Mouse (Mus musculus): Measurements from ENCODE around the gene Srd5a1.
"Not testable (repeated sequence)": the region's sequence is repeated elsewhere in the genome, so short reads cannot be mapped to it uniquely, and the experiment has no call there.

The Srd5a1 gene

DNA sequence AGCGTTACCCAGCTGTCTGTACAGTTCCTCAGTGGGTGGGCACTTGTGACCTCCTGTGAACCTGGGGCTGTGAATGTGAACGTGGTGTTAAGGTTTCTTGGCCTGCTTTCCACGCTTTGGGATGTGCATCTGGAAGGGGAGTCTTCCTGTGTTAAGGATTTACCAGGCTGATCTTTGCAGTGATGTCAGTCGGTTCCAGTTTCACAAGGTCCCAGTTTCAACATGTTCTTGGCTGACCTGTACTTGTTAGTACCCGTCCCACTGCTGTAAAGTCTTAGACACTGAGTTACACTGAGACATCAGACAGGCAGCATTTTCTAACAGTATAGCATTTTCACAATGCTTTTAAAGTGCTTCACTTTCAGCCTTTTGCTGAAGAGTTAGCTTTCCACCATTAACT is 12.6 kb upstream of the Srd5a1 start:
- DNase-seq = no peak

DNA sequence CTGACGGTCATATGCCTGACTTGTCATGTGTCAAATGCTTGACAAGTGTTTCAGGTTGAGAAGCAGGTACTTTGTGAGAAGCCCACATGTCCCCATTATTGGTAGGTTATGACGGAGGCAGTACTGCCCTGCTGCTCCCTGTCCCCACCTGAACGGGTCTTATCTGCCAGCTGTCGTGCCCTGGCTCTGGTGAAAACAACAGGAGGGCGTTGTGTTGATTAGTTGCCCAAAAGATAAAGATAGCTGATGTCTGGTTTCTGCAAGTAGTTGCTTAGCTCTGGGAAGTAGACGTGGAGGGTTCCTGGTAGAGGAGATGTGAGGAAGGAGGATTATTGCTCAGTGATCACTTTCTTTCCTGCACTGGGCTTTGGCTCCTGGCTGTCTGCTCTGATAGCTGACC is 5.5 kb upstream of the Srd5a1 start:
- no peak for DNase-seq

DNA sequence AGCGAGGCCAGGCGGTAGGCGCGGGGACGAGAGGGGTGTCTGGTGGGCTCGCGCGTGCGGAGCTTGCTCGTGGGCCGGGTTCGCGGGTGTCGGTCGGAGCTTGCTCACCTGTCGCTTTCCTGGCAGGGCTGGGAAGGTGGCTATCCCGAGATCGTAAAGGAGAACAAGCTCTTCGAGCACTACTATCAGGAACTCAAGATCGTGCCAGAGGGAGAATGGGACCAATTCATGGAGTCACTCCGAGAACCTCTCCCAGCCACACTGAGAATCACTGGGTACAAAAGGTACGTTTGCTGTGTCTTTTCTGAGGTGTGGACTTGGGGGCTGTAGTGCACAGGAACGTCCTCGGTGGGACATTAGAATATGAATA is 918 bp upstream of the Srd5a1 start:
- DNase-seq = no peak

DNA sequence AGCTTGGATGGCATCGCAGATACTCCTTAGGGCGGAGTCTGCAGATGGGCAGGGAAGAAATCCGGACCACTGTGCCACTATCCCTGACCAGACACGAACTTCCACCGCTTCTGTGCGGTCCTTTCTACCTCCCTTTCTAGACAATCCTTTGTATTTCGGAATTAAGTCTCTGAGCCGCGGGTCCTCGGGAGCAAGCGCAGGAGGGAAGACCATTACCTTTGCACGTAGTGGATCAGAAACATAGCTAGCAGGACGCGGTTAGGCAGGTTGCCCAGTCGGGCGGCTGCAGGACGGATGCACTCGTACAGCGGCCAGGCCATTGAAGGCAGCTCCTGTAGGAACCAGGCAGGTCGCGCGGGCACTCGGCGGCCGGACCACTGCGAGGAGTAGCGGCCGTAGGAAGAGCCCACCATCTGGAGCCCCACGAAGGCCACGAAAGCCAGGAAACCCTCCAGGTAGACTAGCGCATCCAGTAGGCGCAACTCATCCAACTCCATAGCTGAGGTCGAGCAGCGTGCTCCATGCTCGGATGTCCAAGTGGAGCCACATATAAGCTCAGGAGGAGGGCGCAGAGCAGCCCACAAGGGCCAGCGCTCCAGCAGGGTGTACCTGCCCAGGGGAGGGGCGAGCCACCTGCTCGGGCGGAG is 368 bp downstream of the Srd5a1 start:
- DNase-seq = no peak

DNA sequence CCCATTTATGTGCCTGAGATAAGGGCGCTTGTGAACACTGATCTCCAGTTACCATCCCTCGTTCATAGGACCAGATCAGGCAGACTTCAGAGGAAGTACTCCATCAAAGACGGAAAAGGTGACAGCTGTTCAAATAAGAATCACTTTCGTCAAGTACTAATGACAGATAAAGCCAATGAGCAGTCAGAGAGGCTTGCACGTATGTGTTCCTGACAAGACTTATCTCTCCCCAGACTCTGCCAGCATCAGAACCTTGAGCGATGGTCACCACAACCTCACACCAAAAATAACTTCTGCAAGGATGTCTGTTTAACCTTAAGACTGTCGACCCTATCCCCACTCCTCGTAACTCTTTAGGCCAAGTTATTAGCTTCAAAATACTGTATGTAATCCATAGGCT is 2.5 kb downstream of the Srd5a1 start:
- DNase-seq = no peak

DNA sequence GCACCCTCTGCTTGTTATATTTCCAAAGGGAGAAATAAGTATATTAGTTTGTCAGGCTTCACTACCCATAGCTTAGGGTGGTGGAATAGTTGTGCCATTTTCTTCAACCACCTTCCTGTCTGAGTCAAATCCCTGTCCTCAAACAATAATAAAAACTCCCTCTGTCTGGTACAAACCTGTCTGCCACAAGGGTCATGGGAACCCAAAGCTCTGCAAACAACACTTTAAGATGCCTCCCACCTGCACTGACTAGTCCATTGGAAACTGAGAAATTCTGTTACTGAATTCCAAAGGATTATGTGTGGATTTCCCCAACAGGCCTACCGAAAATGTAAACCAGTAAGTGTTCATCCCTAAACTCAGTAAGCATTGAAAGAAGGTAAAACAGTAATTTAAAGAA is 6.6 kb downstream of the Srd5a1 start:
- DNase-seq = no peak

DNA sequence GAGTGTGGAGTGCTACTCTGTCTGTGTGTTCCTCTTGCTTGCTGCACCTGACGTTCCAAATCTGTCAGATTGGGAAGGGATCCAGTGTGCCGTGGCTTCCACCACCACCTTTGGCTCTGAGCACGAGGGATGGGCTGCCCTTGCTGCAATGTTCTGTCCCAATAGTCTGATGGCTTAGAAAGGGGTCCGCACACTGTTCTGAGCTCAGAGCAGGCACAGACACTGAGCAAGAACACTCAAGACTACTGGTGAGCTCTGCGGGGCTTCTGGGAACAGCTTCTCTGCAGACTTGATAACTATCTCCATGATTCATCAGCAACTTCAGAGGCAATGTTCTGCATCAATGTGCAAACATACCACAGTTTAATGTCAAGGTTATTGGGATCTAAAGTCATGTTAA is 9.9 kb downstream of the Srd5a1 start:
- no peak for DNase-seq

DNA sequence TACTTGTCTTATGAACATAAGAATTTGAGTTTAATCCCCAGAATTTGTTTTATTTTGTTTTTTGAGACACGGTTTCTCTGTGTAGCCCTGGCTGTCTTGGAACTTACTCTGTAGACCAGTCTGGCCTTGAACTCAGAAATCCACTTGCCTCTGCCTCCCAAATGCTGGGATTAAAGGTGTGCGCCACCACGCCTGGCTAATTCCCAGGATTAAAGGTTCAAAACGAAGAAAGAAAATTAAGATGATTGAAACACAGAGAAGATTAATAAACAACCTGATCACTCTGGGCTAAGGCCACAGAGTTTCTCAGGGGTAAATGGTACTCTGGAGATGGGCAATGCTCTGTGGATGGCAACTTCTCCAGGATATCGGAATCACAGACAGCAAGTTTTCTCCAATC is 10.4 kb downstream of the Srd5a1 start:
- DNase-seq = not testable (repeated sequence)

DNA sequence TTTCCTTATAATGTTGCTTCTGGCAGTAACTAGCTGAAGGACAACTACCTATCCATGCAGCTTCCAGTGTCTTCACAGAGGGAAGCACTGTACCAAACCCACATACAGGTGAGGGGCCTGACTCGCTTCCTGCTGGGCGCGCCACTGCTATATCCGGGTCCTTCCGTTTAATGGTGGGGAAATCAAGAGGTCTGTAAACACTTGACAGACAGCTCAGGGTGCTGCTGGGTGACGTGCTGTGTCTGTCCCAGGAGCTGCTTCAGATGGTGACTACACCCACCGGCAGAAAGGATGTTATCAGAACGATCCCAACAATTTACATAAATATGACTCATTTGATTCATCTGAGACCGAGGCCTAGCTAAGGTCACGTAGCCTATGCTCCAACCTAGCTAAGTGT is 12.4 kb downstream of the Srd5a1 start:
- no peak for DNase-seq

DNA sequence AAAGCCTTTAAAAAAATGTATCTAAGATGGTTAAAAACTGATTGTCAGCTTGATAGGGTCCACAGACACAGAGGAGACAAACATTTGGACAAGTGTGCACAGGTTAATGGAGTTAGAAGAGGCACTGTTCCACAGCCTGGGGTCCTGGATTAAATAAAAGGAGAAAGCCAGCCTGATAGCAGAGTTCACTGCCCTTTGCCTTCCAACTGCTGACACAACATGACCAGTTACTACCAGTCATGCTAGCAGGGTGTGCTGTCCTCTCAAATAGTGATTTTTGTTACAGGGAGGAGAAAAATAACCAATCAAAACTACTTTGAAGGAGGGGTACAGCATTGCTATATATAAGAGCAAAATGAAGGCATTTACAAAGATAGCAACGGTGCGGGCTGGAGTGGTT is 14.7 kb downstream of the Srd5a1 start:
- DNase-seq = no peak

DNA sequence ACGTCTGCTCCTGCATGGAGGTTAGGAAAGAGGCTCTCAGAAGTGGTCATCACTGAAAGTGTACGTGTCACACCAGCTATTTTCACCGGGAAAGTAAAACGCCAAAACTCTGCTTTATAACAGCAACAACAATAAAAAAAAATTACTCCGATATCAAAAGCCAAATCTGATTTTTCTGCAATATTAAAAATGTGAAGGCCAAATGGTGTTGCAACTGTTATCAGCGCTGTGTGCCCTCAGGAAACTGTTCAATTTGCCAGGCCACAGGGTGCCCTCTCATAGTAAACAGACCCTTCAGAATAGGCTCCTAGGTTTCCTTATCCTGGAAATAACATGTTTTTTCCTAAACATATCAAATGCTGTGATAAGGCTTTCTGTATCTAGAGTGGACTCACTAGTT is 15.3 kb downstream of the Srd5a1 start:
- no peak for DNase-seq

DNA sequence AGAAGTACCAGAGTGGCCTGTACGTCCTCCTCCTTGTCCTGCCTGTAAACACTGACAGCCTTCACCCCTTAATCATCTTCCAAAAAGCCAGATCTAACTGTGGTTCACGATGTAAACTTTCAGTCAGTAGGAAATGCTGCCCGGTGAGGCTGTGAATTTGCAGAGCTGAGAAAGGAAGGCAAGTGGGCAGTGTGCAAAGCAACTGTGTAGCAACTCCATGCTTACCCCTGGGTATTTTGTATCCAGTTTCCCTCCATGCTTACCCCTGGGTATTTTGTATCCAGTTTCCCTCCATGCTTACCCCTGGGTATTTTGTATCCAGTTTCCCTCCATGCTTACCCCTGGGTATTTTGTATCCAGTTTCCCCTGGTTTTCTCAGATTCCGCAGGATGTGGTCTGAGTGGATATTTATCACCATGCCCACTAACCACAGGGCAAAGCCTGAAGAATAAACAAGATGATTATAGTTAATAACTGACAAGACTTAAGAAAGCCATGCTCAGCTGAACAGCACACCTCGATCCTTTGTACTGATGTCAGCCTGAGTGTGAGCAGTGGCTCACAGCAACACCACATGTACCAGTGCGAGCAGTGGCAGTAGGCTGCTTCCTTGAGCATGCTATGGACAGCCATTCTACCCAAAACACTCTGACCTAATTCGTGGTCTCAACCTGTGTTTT is 16.5 kb downstream of the Srd5a1 start:
- DNase-seq = no peak

DNA sequence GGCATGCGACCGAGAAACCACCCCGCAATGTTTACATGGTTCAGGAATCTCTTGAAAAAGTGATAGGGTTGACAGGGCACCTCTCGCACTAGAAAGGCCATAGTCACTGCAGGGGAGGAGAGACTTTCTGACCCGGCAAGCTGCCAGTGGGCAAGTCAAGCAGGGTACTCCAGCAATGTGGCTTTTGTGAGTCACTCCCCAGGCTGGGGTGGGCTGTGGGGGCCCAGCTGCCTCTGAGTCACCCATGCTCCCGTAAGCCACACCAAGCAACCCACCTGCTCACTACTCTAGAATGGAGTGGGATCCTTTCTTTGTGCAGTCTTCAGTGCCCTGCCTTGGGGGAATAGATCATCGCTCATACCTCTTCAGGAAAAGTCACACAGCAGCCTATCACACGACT is 17.8 kb downstream of the Srd5a1 start:
- DNase-seq = no peak

DNA sequence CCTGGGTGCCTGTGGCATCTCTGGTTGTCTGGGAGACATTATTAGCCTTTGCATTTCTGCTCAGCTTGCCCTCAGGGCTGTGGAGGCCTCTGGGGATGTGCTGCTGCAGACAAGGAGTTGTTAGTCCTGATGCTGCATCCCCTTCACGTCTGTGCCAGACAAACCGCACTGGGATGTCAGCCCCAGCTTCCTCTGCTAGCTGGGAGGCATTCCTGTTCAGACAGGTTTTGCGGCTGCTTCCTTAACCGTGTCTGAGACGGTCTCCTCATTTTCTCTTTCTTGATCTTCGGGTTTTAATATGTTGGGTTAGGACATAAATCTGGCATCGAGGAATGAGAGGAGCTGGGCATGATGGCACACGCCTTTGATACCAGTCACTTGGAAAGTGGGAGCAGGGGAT is 19.0 kb downstream of the Srd5a1 start:
- no peak for DNase-seq

DNA sequence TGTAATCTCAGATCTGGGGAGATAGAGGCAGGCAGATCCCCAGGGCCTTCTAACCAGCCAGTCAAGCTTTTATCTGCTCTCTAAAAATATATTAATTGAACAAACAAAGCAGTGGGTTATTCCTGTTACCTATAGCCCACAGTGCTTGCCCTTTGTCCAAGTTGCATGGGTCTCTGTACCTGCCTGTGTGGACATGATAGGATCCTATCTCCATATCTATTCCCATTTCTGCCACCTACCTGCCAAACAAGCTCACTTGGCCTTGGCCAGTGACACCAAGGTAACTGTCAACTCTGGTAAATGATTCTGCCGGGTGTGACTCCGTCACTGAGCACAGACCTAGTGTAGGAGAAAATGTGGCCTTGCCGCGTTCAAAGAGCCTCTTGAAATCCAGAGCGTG is 19.9 kb downstream of the Srd5a1 start:
- DNase-seq = no peak

DNA sequence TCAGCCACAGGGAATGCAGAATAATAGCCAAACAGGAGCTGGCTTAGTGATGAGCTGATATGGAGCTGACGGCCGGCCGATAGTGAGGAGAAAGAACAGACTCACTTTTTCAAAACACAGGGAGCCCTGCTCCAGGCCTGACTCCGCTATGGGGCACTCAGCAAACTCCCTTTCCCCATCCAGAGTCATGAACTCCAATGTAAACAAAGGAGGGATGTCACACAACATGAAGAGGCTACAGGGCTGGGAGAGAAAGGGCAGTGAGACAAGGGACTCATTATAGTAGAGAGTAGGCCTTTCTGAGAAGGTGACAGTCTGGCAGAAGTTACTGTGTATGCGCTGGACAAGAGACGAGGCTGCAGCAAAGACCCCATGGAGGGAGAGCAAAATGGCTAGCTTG is 23.0 kb downstream of the Srd5a1 start:
- no peak for DNase-seq

DNA sequence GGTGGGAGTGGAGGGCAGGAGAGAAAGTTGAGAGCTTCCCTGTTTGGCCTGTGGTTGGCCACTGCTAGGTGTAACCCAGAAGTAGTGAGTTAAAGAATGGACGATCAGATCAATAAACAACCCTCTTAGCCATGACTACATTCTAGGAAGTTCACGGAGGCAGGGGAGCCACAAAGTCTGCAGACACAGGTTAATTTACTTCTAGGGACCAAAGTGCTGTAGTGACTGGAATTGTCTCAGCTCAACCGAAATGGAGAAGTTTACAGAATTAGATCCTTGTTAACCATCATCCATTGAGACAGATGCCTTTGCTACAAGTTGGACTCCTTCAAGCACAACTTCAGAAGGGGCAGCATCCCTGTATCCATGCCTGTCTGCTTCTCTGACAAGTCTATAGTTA is 23.4 kb downstream of the Srd5a1 start:
- DNase-seq = no peak

DNA sequence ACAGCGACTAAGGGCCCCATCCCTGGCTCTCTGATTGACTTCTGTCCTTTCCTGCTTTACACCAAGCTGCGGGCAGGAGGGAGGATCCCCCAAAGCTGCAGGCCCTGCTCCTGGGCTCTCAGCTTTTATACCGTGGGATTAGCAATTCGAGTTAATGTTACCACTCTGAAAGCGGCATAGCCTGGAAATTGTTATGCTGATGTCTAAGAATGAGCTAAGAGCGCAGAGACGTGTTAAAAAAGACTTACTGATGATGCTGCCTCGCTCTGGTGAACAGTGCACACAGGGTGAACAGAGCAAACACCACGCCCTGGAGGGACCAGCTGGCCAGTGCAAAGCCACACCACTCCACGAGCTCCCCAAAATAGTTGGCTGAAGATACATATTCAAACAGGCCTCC is 24.9 kb downstream of the Srd5a1 start:
- no peak for DNase-seq

DNA sequence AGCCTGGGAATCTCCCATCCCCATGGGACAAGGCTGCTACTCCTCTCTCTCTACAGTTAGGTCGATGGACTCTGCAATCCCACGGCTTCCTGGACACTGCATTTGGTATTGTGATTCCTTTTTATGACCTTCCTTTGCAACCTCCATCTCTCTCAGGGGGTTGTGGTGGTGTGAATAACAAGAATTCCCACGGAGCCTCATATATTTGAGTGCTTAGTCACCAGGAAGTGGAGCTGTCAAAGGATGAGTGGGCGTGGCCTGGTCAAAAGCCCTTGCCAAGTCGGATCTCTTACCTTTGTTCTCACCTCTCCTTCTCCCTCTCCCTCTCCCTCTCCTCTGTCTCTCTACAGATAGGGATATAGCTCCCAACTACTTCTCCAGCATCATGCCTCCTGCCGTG is 25.4 kb downstream of the Srd5a1 start:
- DNase-seq = no peak

DNA sequence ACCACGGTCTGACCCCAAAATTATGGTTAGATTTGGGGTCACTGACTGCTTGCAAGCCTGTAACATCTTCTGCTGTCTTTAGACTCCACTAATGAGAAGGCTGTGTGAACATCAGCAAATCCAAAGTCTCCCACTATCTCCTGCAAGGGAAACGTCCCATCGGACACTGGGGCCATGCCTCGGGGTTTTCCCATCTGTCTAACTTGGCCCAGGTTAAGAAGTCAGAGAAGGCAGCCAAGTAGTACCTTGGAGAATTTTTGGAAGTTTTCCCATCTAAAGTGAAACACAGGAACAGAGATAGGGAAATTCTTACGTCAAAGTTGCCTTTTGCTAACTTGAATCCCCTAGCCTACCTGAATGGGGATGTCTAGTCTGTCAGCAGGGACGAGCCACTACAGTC is 27.7 kb downstream of the Srd5a1 start:
- DNase-seq = no peak

DNA sequence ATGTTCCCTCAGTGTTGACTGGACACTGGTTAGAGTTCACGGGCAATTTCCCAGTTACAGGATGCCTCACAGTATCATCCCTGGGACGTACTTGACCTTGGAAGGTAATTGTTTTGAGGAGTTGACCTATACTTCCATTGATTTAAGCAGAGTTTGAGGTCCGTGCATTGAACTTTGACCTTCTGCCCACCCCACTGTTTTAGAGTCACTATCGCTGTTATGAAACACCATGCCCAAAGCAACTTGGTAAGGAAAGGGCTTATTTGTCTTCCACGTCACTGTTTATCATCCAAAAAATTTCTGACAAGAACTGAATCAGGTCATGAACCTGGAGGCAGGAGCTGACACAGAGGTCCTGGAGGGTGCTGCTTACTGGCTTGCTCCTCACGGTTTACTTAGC is 28.8 kb downstream of the Srd5a1 start:
- DNase-seq = no peak

DNA sequence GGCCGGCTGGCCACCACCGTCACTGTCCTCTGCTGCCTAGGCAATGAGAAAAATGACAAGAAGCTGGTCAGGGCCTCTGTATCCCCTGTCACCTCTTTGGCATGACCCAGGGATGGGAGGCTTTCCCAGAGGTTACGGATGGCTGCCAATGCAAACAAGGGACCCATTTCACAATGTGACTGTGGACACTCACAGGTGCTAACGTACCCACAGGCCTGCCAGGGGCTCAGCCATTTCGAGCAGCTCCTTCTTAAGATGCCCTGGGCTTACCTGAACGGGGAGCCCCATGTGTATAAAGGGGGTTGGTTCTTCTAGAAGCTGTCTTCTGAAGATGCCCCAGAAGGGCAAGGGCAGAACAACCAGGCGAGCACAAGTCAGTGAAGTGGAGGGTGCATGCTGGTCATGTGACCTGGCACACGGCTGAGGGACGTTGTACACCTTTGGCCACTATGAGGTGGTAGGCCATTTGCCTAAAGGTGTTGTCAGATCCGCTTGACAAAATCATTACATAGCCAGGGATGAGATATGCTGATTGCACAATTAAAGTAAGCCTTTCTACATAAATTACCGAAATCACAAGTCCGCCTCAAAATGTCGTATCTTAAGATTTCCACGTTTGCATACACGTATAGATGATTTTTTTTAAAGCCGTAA is 33.9 kb downstream of the Srd5a1 start:
- DNase-seq = no peak

DNA sequence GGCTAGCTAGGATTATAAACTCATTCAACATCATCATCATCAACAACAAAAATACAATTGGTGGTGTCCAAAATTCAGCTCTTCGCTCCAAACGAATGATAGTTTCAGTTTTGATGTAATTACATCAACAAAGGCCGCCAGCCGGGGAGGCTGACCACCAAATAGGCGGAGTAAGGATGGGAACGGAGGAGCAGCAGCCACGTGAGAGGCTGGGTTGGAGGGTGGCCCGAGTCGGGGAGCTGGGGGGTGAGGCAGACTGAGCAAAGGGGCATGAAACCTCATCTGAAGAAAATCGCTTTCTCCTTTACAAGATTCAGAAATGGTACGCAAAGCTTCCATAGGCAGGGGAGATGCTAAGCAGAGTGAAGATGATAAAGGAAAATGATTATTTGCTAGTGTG is 34.6 kb downstream of the Srd5a1 start:
- DNase-seq = no peak

DNA sequence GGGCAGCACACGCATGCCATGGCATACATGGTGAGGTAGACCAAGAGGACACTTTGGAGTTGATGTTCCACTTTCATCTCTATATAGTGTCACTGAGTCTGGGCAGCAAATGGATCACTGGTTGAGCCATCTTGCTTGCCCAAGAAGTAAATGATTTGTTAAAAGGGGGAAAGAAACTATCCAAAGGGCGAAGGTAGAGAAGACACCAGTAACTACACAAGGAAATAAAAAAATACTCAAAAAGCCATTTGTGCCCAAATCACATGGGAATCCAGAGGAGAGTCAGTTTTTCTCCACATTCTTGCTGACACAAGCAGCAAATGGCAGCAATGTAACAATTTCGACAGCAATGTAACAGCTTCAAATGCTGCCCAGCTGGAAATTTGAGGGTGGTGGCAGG is 38.6 kb downstream of the Srd5a1 start:
- DNase-seq = no peak

DNA sequence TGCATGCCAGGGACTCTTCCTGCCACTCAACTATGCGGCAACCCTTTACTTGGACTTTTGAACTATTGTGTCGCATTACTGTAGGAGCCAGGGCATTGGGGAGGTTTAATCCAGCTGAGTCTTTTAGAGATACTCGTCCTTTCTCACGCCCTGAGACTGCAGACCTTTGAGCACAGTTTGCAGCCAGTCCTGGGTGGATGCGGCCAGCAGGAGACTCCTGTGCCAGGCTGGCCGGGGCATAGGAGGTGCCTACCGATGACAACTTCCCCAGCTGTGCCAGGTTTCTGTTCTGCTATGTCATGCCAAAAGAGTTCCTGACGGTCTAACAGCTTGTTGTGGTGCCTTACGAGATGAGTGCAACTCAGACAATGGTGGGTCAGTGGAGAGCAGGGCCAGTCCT is 42.0 kb downstream of the Srd5a1 start:
- DNase-seq = no peak

All from right cerebral cortex, adult 18-20 months (tissue).